Comparison of ENCODE assay signal across 17 mouse cellular contexts in the genomic region with DNA sequence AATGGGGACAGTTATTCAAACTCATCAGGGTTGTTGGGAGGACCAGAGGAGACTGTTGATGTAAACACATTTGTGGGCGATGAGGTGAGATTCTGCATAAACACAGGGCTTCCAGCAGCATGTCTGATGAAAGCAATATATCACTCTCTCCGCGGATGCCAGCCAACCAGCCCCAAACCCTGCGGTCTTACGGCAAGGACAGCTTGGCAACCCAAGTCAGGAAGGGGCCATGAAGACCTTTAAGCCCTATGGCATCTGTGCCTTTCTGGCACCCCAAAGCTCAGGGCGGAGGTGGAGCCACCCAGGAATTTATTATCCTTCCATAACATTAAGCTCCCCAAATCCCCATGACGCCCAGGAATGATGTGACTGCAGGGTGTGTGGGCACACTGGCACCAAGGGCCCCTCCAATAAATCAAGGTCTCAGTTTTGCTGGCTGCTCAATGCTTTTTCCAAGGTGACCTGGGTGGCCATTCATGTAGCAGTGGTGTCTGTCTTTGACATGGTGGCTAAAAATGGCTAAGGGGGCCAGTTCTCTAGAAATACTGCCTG. TPM values are rescaled to one million over a fixed set of nuclear protein-coding genes. Genes with fewer than 3 reads are reported as not detected.
DNase-seq lines count a peak whose midpoint lies in the region; TF ChIP-seq lines count a peak whose summit lies in the region.
"Had no signal": no experiment of that assay in that cellular context is flagged by ENCODE, and none has a peak within 500 bp of the region (broad histone marks: within the 10 kb centered on the region; RNA-seq: fewer than 3 reads in every experiment).

No protein-coding gene starts in this region.

- TF ChIP-seq POLR2A in lung, adult 2 months (IDR thresholded peaks at IDR 0.05; ENCODE audit: borderline replicate concordance, extremely low read depth, low read depth, low read length) = no peak

- peak; percentile 23 for DNase-seq in adrenal gland, postnatal 14 days
- no peak for DNase-seq in adrenal gland, adult (ENCODE audit: inconsistent age in 2 of 2, low spot score in 1 of 2)
- DNase-seq in gastrocnemius, adult 2 months = peak; percentile 53
- DNase-seq in gastrocnemius, postnatal 36 days = no peak
- DNase-seq in MN1 (ENCODE audit: low spot score) = peak; percentile 15
- no peak for DNase-seq in urinary bladder, adult 2 months (ENCODE audit: low spot score)
- DNase-seq in lung, adult 2 months = no peak
- DNase-seq: cerebellum, postnatal 36 days; heart, adult 18-20 months; kidney, adult 2 months had no signal

- no peak for TF ChIP-seq CTCF in gastrocnemius, adult 2 months (IDR thresholded peaks at IDR 0.05)
- TF ChIP-seq CTCF in lung, adult 2 months (IDR thresholded peaks at IDR 0.05; ENCODE audit: insufficient read depth, low read length) = no peak

- peaks cover 11% of the 10 kb centered on the region for H3K4me1 ChIP-seq in lung, adult 2 months (ENCODE audit: control insufficient read depth, insufficient read depth, low read length)

- peak overlapping the region; percentile 99 for H3K27ac ChIP-seq in gastrocnemius, adult 2 months
- H3K27ac ChIP-seq: embryonic facial prominence, embryonic 15.5 days; forebrain, embryonic 10.5 days; heart, embryonic 15.5 days; hindbrain, embryonic 14.5 days; intestine, embryonic 15.5 days had no signal

- intact Hi-C loops in gastrocnemius, adult 2 months (cut with DNase I) = loop anchor here (2.0 to 5.0 kb wide), 3 partner anchors 56 to 197 kb away; no protein-coding TSS in a partner anchor
- intact Hi-C loops in gastrocnemius, postnatal 36 days (cut with DNase I) = loop anchor here (5.0 kb wide), 4 partner anchors 37 to 172 kb away; partner anchors contain the start of gene Padi2

- 81% methylated on average over 7 of the region's 7 CpGs for WGBS in lung, adult 2 months

- no peak overlapping the region for H3K4me3 ChIP-seq in gastrocnemius, adult 2 months
- no peak overlapping the region for H3K4me3 ChIP-seq in lung, adult 2 months (replicated peaks; ENCODE audit: extremely low read depth, low read depth, low read length)
- H3K4me3 ChIP-seq: embryonic facial prominence, embryonic 15.5 days; erythroblast, embryonic 14.5 days; forebrain, embryonic 10.5 days; heart, embryonic 15.5 days; hindbrain, embryonic 10.5 days; intestine, embryonic 15.5 days had no signal

RNA-seq across cellular contexts. Expression of gene Sdhb, which starts 1.8 kb away (rescaled TPM):
- 699 and 754 TPM in 2 replicates for total RNA-seq in adrenal gland, postnatal 14 days (2021)
- 100 to 1,000 TPM; 483 to 898 TPM for total RNA-seq in gastrocnemius, adult 2 months (2021)
- total RNA-seq in gastrocnemius, postnatal 36 days (2021) = 100 to 1,000 TPM; 568 to 650 TPM
- 175 and 188 TPM in 2 replicates for polyA plus RNA-seq in urinary bladder, adult 2 months (2012; rRNA removed)
- 97.5 and 143 TPM in 2 replicates for polyA plus RNA-seq in lung, adult 2 months (2012; rRNA removed)

RNA-seq across cellular contexts. Expression of gene Atp13a2, which starts 27.5 kb away (rescaled TPM):
- 28.7 and 37.1 TPM in 2 replicates for total RNA-seq in adrenal gland, postnatal 14 days (2021)
- total RNA-seq in gastrocnemius, adult 2 months (2021) = 10 to 100 TPM; 20.0 to 23.7 TPM
- total RNA-seq in gastrocnemius, postnatal 36 days (2021) = 10 to 100 TPM; 16.6 to 17.5 TPM
- 49.5 and 57.3 TPM in 2 replicates for polyA plus RNA-seq in urinary bladder, adult 2 months (2012; rRNA removed)
- polyA plus RNA-seq in lung, adult 2 months (2012; rRNA removed) = 199 and 258 TPM in 2 replicates

RNA-seq across cellular contexts. Expression of gene Mfap2, which starts 51.0 kb away (rescaled TPM):
- 26.0 and 28.6 TPM in 2 replicates for total RNA-seq in adrenal gland, postnatal 14 days (2021)
- 1 to 10 TPM; 1.5 to 4.7 TPM for total RNA-seq in gastrocnemius, adult 2 months (2021)
- total RNA-seq in gastrocnemius, postnatal 36 days (2021) = 1 to 10 TPM; 6.2 to 7.4 TPM
- 37.6 and 37.9 TPM in 2 replicates for polyA plus RNA-seq in urinary bladder, adult 2 months (2012; rRNA removed)
- 173 and 190 TPM in 2 replicates for polyA plus RNA-seq in lung, adult 2 months (2012; rRNA removed)

RNA-seq across cellular contexts. Expression of gene Padi2, which starts 53.1 kb away (rescaled TPM):
- 1.3 and 1.9 TPM in 2 replicates for total RNA-seq in adrenal gland, postnatal 14 days (2021)
- total RNA-seq in gastrocnemius, adult 2 months (2021) = 100 to 1,000 TPM in 1 of 2 experiments, 10 to 100 TPM in 1; 77.0 to 273 TPM
- 100 to 1,000 TPM; 105 to 170 TPM for total RNA-seq in gastrocnemius, postnatal 36 days (2021)
- polyA plus RNA-seq in urinary bladder, adult 2 months (2012; rRNA removed) = 1.7 and 1.8 TPM in 2 replicates
- 3.7 and 4.7 TPM in 2 replicates for polyA plus RNA-seq in lung, adult 2 months (2012; rRNA removed)

Comparison
In these comparisons a context has a peak if more than half of its experiments do, and no peak if none do; other contexts are left out.
1. DNase-seq: peak in adrenal gland, postnatal 14 days (single experiment), gastrocnemius, adult 2 months (single experiment) and MN1 (single experiment); none in adrenal gland, adult (0 of 2), gastrocnemius, postnatal 36 days (0 of 2), urinary bladder, adult 2 months (single experiment) and lung, adult 2 months (single experiment).